ENCODE assay signal across 14 mouse cellular contexts in the genomic region with DNA sequence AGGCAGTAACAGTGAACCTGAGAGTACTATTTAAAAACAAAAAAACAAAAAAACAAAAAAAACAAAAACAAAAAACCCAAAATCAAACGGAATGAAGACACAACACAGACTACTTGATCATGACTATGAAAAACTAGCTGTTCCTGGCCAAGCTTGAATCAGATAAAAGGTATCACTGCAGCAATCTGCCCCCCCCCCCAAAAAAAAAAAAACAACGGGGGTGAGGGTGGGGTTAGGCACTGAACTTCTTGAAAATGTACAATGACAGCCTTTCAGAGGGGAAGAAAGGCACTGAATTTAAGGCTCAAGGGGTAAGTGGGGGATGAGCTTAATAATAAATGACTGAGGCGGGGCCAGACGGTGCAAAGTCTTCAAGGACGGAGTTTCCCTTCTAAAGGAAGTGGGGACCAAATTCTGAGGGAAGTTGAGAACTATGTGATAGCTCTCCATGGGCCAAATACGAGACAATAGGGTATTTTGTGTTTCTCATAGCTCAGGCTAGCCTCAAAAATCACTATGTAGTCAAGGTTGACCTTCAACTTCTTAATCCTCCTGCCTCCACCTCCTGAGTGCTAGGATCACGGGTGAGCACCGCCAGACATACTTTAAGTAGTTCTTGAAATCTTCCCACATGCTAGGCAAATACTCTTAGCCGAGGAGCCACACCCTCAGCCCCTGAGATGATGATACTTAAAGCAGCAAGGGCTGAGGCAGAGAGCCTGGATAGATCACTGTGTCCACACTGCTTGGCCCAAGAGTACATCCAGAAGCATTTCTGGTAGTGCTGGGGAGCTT. TPM values are rescaled to one million over a fixed set of nuclear protein-coding genes. Genes with fewer than 3 reads are reported as not detected.
DNase-seq lines count a peak whose midpoint lies in the region; ATAC-seq and TF ChIP-seq lines count a peak whose summit lies in the region.
"Had no signal": no experiment of that assay in that cellular context is flagged by ENCODE, and none has a peak within 500 bp of the region (broad histone marks: within the 10 kb centered on the region; RNA-seq: fewer than 3 reads in every experiment).

No protein-coding gene starts in this region.

- H3K4me3 ChIP-seq in heart, embryonic 14.5 days (ENCODE audit: control insufficient read depth in 1 of 2, insufficient read depth in 1 of 2, low read depth in 1 of 2, low read length in 2 of 2) = no peak overlapping the region
- H3K4me3 ChIP-seq in liver, embryonic 14.5 days (ENCODE audit: insufficient read depth in 1 of 2, low read depth in 2 of 2, low read length in 2 of 2) = no peak overlapping the region
- no peak overlapping the region for H3K4me3 ChIP-seq in embryonic facial prominence, embryonic 10.5 days
- no peak overlapping the region for H3K4me3 ChIP-seq in neural tube, embryonic 13.5 days
- H3K4me3 ChIP-seq: midbrain, embryonic 12.5 days had no signal

- H3K27ac ChIP-seq in heart, embryonic 14.5 days (replicated peaks in 1 of 2; ENCODE audit: control insufficient read depth in 1 of 2, insufficient read depth in 1 of 2, low read depth in 2 of 2, low read length in 2 of 2) = peak overlapping the region in 1 of 2 experiments; percentile 38; a peak in 1 of 4 replicates
- no peak overlapping the region for H3K27ac ChIP-seq in liver, embryonic 14.5 days
- peak overlapping the region; percentile 5; the same call in 1 of the 2 replicates for H3K27ac ChIP-seq in embryonic facial prominence, embryonic 10.5 days (replicated peaks)
- peak overlapping the region; percentile 98; the same call in 1 of the 2 replicates for H3K27ac ChIP-seq in neural tube, embryonic 13.5 days (replicated peaks)

- no peak for ATAC-seq in heart, embryonic 14.5 days (ENCODE audit: insufficient number of reproducible peaks, insufficient read depth, low FRiP score, low read depth)
- ATAC-seq in liver, embryonic 14.5 days (ENCODE audit: insufficient read depth) = no peak
- no peak for ATAC-seq in neural tube, embryonic 13.5 days (ENCODE audit: low read depth)
- no peak for ATAC-seq in monocyte, adult 5-6 weeks (replicated peaks; ENCODE audit: insufficient number of reproducible peaks, low FRiP score, low TSS enrichment, poor library complexity, severe bottlenecking)
- ATAC-seq: forebrain, embryonic 16.5 days had no signal

- 67% methylated on average over 9 of the region's 9 CpGs for WGBS in heart, embryonic 14.5 days
- WGBS in liver, embryonic 14.5 days (ENCODE audit: insufficient replicate concordance) = 34% methylated on average over 9 of the region's 9 CpGs
- 75% methylated on average over 9 of the region's 9 CpGs for WGBS in embryonic facial prominence, embryonic 10.5 days
- WGBS in neural tube, embryonic 13.5 days = 56% methylated on average over 9 of the region's 9 CpGs

- peak overlapping the region; percentile 31; the same call in 1 of the 2 replicates for H3K9ac ChIP-seq in heart, embryonic 14.5 days (ENCODE audit: low read length)
- 0 out of 2 replicates have a peak overlapping the region, but pooled peaks have one; percentile 6 for H3K9ac ChIP-seq in liver, embryonic 14.5 days (replicated peaks)
- H3K9ac ChIP-seq in neural tube, embryonic 13.5 days = no peak overlapping the region
- H3K9ac ChIP-seq: midbrain, embryonic 12.5 days had no signal

- no peaks in the 10 kb centered on the region for H3K36me3 ChIP-seq in heart, embryonic 14.5 days (ENCODE audit: control insufficient read depth, insufficient read depth, low read length)
- no peaks in the 10 kb centered on the region for H3K36me3 ChIP-seq in liver, embryonic 14.5 days (replicated peaks; ENCODE audit: control insufficient read depth, insufficient read depth, low read depth)
- H3K36me3 ChIP-seq in embryonic facial prominence, embryonic 10.5 days (replicated peaks) = no peaks in the 10 kb centered on the region
- no peaks in the 10 kb centered on the region for H3K36me3 ChIP-seq in neural tube, embryonic 13.5 days
- H3K36me3 ChIP-seq: G1E; midbrain, embryonic 12.5 days had no signal

- H3K4me1 ChIP-seq in heart, embryonic 14.5 days (ENCODE audit: control insufficient read depth in 2 of 2, insufficient read depth in 2 of 2, low read length in 2 of 2) = peaks cover 48 to 76% of the 10 kb centered on the region in 2 experiments
- H3K4me1 ChIP-seq in liver, embryonic 14.5 days (replicated peaks; ENCODE audit: control insufficient read depth in 2 of 2, insufficient read depth in 2 of 2, low read length in 1 of 2) = peaks cover 32 to 45% of the 10 kb centered on the region in 2 experiments
- peaks cover 79% of the 10 kb centered on the region for H3K4me1 ChIP-seq in embryonic facial prominence, embryonic 10.5 days
- peaks cover 91% of the 10 kb centered on the region for H3K4me1 ChIP-seq in neural tube, embryonic 13.5 days (replicated peaks)

- TF ChIP-seq CTCF in liver, embryonic 14.5 days (IDR thresholded peaks at IDR 0.05; ENCODE audit: low read depth) = no peak

- H3K27me3 ChIP-seq in heart, embryonic 14.5 days (ENCODE audit: control insufficient read depth, insufficient read depth, low read length) = no peaks in the 10 kb centered on the region
- H3K27me3 ChIP-seq in liver, embryonic 14.5 days (ENCODE audit: control insufficient read depth, insufficient read depth, low read length) = no peaks in the 10 kb centered on the region
- H3K27me3 ChIP-seq in embryonic facial prominence, embryonic 10.5 days (replicated peaks; ENCODE audit: low read depth, poor library complexity, severe bottlenecking) = peaks cover 14% of the 10 kb centered on the region; the same call in 1 of the 2 replicates
- no peaks in the 10 kb centered on the region for H3K27me3 ChIP-seq in neural tube, embryonic 13.5 days
- H3K27me3 ChIP-seq: midbrain, embryonic 12.5 days had no signal

- no peak for TF ChIP-seq EP300 in liver, embryonic 14.5 days (IDR thresholded peaks at IDR 0.05; ENCODE audit: low read depth)

- no peaks in the 10 kb centered on the region for H3K9me3 ChIP-seq in heart, embryonic 14.5 days (ENCODE audit: control insufficient read depth, low read length)
- no peaks in the 10 kb centered on the region for H3K9me3 ChIP-seq in liver, embryonic 14.5 days (ENCODE audit: control insufficient read depth, low read length)
- H3K9me3 ChIP-seq in embryonic facial prominence, embryonic 10.5 days = no peaks in the 10 kb centered on the region
- H3K9me3 ChIP-seq in neural tube, embryonic 13.5 days = no peaks in the 10 kb centered on the region
- H3K9me3 ChIP-seq: G1E; midbrain, embryonic 12.5 days had no signal

- H3K4me2 ChIP-seq in heart, embryonic 14.5 days (ENCODE audit: low read length) = no peak overlapping the region
- no peak overlapping the region for H3K4me2 ChIP-seq in liver, embryonic 14.5 days (ENCODE audit: low read depth)
- no peak overlapping the region for H3K4me2 ChIP-seq in neural tube, embryonic 13.5 days
- H3K4me2 ChIP-seq: midbrain, embryonic 12.5 days had no signal

- DNase-seq in heart, adult 9 months (ENCODE audit: low spot score in 2 of 2) = no peak
- DNase-seq in liver, embryonic 14.5 days (ENCODE audit: low read depth in 3 of 3, low spot score in 3 of 3) = no peak
- DNase-seq in liver = no peak
- DNase-seq in embryonic facial prominence, embryonic 10.5 days (ENCODE audit: low spot score) = no peak
- no peak for DNase-seq in adrenal gland, adult (ENCODE audit: inconsistent age in 2 of 2, low spot score in 1 of 2)
- DNase-seq: heart, postnatal 4 days had no signal

RNA-seq across cellular contexts. Expression of a gene that starts 11.3 kb away (rescaled TPM):
- not detected in 2 replicates for polyA plus RNA-seq in heart, embryonic 14.5 days (2014; fragmentation: Nextera tagmentation; extraction: Ambion mirVana)
- polyA plus RNA-seq in liver, embryonic 14.5 days (2012; rRNA removed) = not detected in 2 replicates
- not detected in 2 replicates for polyA plus RNA-seq in liver, embryonic 14.5 days (2014; fragmentation: Nextera tagmentation; extraction: Ambion mirVana)
- not detected in 2 replicates for polyA plus RNA-seq in embryonic facial prominence, embryonic 10.5 days (2016; fragmentation: Nextera tagmentation; extraction: Ambion mirVana)
- not detected in 2 replicates for polyA plus RNA-seq in neural tube, embryonic 13.5 days (2015; fragmentation: Nextera tagmentation; extraction: Ambion mirVana)
- total RNA-seq in monocyte, adult 5-6 weeks (2017) = not detected in 3 replicates
- total RNA-seq: heart, postnatal 4 days; left cerebral cortex, adult 18-20 months had no signal
- polyA plus RNA-seq: cortical plate, adult 2 months; forebrain, embryonic 16.5 days; G1E; midbrain, embryonic 12.5 days had no signal

RNA-seq across cellular contexts. Expression of a gene that starts 11.4 kb away (rescaled TPM):
- polyA plus RNA-seq in heart, embryonic 14.5 days (2014; fragmentation: Nextera tagmentation; extraction: Ambion mirVana) = not detected in 2 replicates
- not detected in 2 replicates for polyA plus RNA-seq in liver, embryonic 14.5 days (2012; rRNA removed)
- polyA plus RNA-seq in liver, embryonic 14.5 days (2014; fragmentation: Nextera tagmentation; extraction: Ambion mirVana) = not detected in 2 replicates
- 0.24 TPM in 1 of 2 replicates, not detected in the other for polyA plus RNA-seq in embryonic facial prominence, embryonic 10.5 days (2016; fragmentation: Nextera tagmentation; extraction: Ambion mirVana)
- polyA plus RNA-seq in neural tube, embryonic 13.5 days (2015; fragmentation: Nextera tagmentation; extraction: Ambion mirVana) = 0.49 TPM in 1 of 2 replicates, not detected in the other
- not detected in 3 replicates for total RNA-seq in monocyte, adult 5-6 weeks (2017)
- total RNA-seq: G1E; heart, postnatal 4 days; left cerebral cortex, adult 18-20 months had no signal
- polyA plus RNA-seq: forebrain, embryonic 16.5 days; G1E; midbrain, embryonic 12.5 days had no signal
